Mouse (Mus musculus) ES-E14 (cell line): ENCODE measurements at regions not wholly inside any gene's neighbourhood (a gene's known extent, or its start where the extent isn't known, plus 50 kb on each side); places are given as distances from the start of the nearest gene placed in this dataset.

ENCODE experiments used
- CHD2 ChIP-seq: IDR thresholded peaks from 2 replicates; pipeline ENCODE4 v1.6.1; 2014; ENCODE audit warnings: mild to moderate bottlenecking, low read depth, low read length, inconsistent platforms
- HCFC1 ChIP-seq: IDR thresholded peaks from 2 replicates; pipeline ENCODE4 v1.6.1; 2012; ENCODE audit warnings: low read length, inconsistent platforms, borderline replicate concordance; ENCODE audit not compliant: insufficient read depth
- MAFK ChIP-seq: IDR thresholded peaks from 2 replicates; pipeline ENCODE4 v1.6.1; 2014; ENCODE audit warnings: mild to moderate bottlenecking, low read depth, low read length, inconsistent platforms; ENCODE audit not compliant: insufficient read depth
- ZC3H11A ChIP-seq: IDR thresholded peaks from 2 replicates; pipeline ENCODE4 v1.6.1; 2012; ENCODE audit warnings: low read depth, mild to moderate bottlenecking, inconsistent platforms, low read length, borderline replicate concordance
- ZNF384 ChIP-seq: IDR thresholded peaks from 2 replicates; pipeline ENCODE4 v1.6.1; 2012; ENCODE audit warnings: low read depth, low read length, inconsistent platforms

DNA sequence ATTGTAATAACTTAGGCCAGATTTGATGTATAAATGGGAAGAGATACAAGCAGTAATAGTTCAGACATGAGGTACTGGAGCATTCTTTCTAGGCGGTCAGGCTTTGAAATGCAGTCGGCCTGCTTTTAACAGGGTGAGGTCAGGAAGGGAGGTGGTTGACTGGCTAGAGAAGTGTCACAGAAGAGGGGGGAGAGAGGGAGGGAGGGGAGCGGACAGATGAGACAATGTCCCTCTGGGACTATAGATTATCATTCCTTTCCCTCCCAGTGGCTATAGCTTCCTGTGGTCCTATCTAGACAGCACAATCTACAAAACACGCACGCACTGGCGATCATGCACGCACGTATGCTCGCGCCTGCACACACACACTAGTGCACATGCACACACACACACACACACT is 200.7 kb upstream of the Fat1 start:
- TF ChIP-seq MAFK: no peak
- TF ChIP-seq ZC3H11A: no peak
- no peak for TF ChIP-seq HCFC1
- TF ChIP-seq CHD2: no peak
- TF ChIP-seq ZNF384: no peak
